Mouse (Mus musculus) adrenal gland, postnatal 25 days (tissue): Measurements from ENCODE around the gene Lrp8. TPM values are rescaled to one million over a fixed set of nuclear protein-coding genes. Genes with fewer than 3 reads are reported as not detected.

Source experiments
- DNase-seq: peaks from one replicate; pipeline ENCODE4 v3.0.0; 2021; ENCODE audit warnings: mixed read lengths
- long read RNA-seq: library from polyadenylated mRNA; stranded (forward); transcript quantifications from one replicate; pipeline ENCODE4 v2.0.0, GENCODE M21; 2021
- total RNA-seq: library from RNA; stranded (reverse); gene quantifications from 2 replicates; pipeline ENCODE4 v1.2.3, GENCODE M21; 2021

Gene Lrp8
- total RNA-seq = 10.0 and 12.3 TPM in 2 replicates
- long read RNA-seq, partial matches to known transcripts = 1 of 2 reads
- long read RNA-seq, other reads (novel, unspliced or antisense) = 1 of 2 reads

DNA sequence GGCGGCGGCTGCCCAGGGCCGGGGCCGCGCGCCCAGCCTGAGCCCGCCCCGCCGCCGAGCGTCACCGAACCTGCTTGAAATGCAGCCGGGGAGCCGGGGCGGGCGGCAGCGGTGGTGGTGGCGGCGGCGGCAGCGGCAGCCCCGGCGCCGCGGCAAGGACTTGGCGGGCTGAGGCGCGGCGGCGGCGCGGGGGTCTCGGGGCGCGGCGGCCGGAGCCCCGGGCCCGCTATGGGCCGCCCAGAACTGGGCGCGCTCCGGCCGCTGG is at the start of gene Lrp8:
Gene Lrp8 (plus strand): TSS at position 77 of the 265 bp plus-strand sequence.
- DNase-seq = peak; percentile 88

DNA sequence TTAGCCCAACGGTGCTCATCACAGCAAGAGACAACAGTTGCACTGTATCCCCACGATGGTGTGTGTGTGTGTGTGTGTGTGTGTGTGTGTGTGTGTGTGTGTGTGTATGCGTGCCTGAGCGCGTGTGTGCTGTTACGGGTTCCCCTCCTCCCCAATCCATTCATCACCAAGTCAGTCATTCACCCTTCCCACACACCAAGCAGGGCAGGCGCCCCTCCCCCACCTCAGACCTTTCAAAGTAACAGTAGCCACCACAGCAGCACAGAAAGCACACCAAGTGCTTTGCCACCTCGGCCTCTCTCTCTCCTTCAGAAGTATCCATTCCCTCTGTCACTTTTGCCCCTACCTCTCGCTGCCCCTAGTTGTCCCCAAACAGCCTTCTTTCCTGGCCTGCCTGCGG is 45.8 kb upstream of the Lrp8 start:
- DNase-seq = no peak

DNA sequence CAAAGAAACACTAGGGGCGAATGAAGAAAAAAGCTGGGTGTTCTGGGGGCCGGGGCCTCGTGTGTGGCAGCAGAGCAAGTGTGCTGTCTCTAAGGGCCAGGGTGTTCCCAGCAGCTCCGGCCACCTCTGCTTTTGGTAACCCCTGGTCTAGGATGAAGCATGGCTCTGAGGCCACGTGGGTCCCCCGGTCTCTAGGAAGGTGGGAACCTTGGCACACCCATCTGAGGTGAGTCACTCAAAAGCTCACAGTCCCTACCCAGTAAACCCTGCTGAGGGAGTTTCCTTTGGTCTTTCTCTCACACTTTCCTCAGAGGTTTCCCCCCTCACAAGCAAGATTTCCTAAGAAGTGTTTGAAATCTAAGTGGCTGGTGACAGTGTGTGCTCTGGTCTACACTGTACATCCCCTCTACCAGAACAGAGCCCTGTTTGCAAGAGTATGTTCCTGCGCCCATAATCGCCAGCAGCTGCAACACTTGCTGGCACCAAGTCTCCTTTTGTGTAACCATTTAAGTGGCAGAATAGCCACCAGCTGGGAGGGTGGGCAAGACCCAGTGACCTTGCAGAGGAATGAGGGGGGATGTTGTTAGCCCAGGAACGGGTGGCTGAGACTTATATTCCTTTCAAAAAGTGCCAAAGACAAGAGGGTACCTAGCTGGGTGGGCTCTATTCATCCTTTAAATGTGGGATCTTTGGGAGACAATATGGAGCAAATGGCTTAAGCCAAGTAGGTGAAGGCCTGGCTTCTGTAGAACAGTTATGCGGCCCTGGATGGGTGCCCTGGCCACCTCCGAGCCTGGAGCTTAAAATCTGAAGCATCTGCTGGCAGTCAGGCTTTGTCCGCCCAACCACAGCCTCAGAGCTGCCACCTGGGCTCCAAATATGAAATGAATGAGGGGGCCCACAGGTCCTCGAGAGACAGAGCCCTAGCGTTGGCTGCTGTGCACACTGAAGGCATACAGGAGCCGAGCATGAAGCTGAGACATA is 44.3 kb upstream of the Lrp8 start:
- no peak for DNase-seq

DNA sequence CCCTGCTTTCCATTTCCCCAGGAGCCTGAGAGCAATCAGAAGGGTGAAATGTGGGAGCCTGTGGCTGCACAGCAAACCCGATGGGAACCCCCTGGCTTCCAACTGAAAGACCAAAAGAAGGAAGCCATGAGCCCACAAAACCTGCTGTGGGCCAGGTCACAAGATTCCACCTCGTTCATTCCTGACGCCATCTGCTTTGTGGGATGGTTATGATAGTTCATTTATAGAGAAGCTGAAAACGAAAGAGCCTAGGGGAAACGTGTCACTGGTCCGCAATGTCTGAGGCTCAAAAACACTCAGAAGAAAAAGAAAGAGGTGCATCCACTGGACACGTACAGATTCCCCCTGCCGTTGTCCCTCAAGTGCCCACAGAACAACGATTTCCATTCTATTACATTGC is 43.1 kb upstream of the Lrp8 start:
- DNase-seq = no peak

DNA sequence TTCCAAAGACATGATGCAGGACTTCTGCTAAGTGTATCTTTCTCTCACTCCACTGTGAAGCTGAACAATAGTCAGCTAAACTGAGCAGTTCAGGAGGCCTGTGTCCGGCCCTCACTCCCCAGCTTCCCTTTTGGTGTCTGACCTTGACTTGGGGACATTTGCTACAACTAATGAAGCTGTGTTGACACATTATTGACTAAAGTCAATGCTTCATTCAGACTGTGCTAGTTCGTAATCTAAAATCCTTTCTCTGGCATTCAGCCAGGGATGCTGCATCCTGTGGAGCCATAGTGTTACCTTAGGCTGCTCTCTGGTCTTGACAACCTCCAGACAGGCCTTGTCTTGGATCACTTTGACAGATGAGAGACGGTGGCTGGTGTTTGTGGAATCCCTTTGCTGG is 39.1 kb upstream of the Lrp8 start:
- no peak for DNase-seq

DNA sequence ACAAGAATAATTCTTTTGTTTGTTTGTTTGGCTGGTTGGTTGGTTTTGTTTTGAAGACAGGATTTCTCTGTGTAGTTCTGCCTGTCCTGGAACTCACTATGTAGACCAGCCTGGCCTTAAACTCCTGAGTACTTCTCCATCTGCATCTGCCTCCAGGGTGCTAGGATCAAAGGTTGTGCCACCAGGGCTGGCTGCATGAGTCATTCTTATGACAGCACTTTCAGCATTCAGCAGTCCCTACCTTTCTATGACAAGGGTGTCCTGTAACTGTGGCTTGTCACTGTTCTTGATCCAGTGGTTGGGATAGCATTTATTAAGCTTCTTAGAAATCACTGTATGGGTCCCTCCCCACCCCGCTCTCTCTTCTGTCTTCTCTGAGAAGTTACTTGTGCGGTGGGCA is 38.5 kb upstream of the Lrp8 start:
- DNase-seq = no peak

DNA sequence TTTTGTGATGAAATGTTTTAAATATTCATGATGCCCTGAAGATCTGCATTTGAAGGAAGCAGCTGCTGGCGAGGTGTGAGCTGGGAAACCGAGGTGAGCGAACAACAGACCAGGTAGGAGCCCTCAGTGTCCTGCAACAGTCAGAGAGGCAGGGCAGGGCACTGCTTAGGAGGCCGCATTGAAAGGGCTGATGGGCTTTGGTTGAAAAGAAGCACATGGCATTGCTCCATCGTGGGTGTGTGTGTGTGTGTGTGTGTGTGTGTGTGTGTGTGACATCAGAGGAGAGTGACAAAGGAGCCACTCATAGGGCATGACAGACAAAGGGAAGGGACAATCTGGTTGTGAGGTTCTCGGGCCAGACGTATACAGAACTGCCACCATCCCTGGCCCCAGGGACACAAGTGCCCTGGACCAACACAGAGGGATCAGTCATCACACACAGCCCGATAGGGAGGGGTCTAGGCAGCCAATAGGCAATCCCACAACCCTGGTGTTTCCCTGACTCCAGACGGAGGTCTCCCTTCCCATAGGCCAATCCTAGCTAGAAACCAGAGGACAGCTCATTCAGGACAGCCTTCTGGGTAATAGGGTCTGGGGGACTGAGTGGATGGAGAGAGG is 36.8 kb upstream of the Lrp8 start:
- DNase-seq = no peak

DNA sequence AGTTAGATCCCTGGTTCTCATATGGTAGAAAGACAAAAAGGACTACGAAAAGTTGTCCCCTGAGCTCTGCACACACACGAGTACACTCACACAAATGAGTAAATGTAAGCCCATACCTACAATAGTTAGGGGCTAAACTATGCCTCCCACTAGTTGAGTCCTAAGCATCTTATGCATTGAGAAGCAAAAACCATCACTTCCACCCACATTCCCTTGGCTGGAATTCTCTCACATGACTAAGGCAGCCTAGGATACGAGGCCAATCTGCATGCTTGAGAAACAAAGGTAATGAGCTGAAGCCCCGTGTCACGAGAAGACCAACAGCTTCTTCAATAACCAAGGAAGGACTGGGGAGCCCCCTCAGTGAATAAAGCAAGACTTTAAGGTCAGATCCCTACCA is 35.9 kb upstream of the Lrp8 start:
- no peak for DNase-seq

DNA sequence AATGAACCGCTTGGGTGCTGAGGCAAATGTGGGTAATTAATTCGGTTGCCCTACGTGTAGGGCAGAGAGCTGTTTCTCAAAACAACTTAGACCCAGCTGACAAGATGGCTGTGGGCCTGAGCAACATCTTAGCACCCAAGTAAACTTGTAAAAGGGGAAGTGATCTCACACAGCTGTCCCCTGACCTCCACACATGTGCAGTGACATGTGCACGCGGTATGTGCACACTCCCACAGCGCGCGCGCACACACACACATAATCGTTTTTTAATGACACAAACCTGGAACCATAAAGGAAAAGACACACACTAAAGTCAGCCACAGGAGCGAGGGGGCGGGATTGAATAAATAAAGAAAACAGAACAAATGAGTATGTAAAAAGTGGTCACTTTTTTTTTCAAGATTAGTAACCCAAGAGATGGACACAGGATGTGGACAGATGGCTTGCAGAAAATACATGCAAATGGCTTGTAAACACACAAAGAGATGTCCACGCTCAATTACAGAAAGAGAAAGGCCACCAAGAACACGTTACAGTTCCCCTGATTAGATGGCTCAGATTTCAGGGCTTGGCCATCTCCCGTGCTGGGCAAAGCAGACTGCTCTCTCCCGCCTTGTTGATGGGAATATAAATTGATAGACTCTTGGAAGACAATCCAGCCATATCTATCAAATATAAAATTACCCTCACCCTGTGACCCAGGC is 29.8 kb upstream of the Lrp8 start:
- DNase-seq = no peak

DNA sequence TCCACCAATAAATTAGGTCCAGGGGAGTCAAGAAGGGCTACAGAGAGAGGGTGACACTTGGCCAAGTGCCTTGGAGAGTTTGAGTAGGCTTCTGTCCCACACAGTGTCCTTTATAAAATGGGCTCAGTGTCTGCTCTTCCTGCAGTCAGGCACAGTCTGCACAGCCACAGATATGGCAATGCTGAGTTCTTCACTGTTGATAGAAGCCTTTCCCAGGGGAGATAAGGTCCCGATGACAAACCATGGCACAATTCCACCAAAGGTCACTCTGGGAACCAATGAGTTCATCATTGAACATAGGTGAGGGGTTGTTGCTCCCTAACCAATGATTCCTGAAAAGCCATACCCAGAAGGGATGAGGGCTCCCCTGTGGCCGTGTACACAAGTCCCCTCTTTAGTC is 27.2 kb upstream of the Lrp8 start:
- no peak for DNase-seq

DNA sequence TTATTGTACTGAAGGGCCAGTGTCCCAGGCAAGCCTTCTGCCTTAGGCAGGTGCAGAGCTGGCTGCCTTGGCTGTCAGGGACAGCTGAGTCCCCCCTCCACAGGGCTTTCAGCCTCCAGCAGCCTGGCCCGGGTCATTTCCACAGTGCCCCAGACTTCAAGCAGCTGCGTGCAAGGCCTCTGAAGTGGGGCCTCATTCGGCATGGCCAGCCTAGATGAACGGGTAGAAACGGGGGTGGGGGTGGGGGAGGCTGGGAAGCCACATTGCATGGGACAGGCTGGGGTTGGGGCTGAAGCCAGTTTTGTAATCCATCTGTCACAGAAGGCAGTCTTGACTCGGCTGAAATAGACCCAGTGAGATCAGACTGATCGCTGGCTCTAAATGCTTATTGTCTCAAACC is 26.4 kb upstream of the Lrp8 start:
- DNase-seq = no peak

DNA sequence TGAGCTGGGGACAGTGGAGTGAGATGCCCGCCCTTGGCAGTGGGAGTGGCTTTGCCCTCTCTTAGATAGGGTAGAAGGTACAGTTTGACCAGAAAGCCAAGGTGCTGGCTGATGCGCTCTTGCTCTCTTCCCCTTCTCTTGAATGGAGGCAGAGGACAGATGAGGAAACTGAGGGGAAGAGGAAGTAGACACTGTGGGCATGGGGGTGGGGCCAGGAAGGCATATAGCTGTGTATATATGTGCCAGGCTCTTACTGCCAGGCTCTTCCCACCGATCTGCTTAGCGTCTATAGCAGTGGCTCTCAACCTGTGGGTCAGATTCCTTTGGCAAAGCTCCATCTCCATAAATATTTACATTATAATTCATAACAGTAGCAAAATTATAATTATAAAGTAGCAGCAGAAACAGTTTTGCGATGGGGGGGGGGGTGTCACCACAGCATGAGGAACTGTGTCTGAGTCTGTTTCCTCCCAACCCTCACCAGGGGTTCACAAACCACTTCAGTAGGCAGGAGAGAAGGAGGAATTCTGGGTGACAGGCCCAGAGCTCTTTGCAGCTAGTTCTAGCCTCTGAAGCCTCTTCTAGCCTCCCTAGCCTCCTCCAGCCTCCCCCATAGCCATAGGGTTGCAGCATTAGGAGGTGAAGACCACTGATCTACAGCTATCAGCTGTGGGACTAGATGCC is 24.9 kb upstream of the Lrp8 start:
- no peak for DNase-seq

DNA sequence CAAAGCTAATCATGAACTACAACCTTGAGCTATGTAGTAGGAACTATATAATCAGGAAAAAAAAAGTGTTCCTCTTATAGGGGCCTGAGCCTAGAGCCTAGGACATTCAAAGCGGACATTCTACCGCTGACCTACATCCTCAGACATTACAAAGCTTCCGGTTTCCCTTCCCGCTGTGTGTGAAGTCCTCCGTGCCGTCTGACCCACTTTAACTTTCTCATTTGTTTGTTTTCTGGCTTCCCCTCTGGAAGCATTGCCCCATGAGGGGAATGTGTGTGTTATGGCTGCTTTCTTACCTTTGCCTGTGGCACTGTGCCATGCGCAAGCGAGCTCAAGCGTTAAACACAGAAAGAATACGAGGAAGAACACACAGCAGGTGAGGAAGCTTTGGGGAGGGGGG is 18.5 kb upstream of the Lrp8 start:
- no peak for DNase-seq

DNA sequence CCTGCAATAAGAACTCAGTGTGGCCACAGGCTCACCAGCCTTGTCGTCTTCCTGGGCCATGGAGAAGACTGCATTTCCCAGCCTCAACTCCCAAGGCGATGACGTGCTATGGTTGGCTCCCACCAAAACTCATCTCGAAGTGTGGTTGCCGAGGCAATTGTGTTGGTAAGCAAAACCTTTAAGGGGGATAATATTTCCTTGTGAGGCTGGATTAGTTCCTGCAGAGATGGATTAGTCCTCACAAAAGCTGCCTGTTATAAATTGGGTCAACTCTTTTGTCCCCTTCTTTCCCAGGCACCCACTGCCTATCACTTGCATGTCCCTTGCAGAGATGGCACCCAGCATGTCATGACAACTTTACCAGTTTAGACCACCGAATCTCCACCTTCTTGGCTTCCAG is 13.2 kb upstream of the Lrp8 start:
- DNase-seq = no peak

DNA sequence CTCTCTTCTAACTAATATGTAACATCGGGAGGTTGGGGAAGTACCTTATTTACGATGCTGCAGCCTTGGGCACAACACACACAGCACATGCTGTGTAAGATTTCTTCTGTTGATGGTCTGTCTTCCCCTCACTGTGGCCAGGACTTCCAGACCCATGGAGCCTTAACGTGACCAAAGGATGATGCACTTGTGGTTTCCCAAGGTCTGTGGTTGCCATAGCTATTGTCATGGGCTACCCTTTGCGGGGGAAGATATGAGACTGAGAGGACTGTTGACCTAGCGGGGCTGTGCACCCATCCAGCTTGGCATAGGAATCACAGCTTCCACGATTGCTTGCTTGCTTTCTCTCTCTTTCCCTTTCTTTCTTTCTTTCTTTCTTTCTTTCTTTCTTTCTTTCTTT is 1.3 kb upstream of the Lrp8 start:
- no peak for DNase-seq

DNA sequence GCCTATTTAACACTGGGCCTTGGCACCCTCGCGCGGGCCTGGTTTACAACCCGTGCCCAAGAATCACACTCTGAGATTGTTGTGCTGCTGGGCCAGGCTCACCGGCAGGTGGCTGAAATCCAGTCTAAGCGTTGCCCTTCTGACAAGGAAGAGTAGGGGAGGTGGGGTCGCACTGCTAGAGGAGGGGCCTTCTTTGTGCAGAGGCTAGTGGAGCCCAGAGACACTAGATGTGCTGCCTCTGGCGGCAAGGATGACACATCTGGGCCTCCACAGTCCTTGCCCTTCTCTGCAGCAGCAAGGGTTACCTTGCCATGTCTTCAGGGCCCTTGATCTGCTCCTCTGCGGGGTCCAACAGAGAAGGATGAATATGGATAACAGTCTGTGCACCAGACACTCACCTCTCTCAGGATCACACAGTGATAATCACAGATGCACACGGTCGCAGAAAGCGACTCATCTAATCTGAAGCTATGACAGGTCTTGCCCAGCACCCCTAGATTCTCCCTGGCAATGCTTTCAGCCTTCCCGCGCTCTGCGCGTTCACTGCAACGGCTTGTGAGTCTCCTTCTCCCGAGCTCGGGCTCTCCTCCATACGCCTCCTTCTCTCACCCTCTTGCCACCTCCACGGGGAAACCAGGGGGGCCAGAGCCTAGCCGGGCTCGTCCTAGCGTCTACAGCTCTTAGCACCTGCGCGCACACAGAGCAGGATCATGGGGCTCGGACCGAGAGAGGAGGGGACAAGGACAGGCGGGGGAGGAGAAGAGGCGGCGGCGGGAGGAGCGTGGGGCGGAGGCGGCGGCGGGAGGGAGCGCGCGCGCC is 486 bp upstream of the Lrp8 start:
- no peak for DNase-seq

DNA sequence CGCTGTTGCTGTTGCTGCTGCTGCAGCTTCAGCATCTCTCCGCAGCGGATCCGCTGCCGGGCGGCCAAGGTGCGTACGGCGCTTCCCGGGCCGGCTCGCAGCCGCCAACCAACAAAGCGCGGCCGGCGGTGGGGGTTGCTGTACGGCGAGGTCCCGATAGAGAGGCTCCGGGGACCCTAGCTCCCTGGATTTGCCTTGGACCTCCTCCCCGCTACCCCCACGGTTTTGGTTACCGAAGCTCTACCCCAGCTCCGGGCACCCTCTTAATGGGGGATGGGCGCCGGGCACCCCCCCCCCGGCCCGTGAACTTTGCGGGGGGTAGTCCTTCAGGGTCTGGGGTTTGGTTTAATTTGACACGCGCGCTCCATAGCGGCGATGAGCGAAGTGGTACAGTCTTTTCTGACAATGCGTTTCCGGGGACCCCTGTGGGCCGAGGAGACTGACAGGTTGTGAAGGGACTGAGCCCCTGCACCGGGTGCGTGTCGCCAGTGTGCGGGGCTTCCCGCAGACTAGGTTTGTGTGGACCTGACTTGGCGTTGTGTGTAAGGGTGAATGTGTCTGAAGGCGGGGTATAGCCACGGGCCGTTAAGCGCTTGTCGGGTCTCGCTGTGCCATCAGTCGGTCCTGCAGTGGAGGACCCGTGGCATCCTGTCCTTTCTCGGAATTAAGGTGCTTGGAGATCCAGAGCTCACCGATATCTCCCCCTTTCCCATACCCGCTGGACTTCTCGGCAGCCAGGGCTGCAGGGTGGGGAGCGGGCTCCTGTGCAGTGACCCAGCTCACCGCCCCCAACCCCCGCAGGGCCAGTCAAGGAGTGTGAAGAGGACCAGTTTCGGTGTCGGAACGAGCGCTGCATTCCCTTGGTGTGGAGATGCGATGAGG is 630 bp downstream of the Lrp8 start:
- no peak for DNase-seq

DNA sequence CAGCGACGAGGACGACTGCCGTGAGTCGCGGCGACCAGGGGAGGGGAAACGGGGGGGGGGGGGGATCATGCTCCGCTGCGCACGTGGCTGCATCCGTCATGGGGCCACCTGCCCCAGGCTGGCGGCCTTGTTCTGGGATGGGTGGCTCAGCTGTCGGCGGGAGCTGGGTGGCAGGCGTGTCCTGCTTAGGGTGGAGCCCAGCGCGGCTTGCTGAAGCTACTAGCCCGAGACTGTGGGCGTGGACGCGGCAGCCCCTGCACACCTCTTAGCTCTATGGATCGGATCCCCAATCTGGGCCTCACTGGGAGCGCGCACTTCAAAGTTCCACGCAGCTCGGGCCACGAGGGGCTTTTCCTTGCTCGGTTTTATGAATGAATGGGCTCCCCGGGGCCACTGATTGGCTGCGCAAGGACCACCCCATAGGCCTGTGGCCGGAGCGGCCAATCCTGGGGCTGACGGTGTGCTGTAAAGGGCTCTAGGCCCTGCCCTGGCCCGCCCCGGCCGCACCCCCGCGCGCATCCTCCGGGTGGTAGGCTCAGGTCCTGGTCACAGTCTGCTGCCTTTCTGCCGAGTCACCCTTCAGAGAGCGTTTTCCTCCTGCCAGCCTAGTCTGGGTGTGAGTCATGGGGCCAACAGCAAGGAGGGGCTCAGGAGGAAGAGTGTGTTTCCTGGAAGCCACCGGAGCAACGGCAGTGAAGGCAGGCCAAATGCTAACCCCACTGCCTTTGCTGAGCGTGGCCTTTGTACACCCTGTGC is 1.5 kb downstream of the Lrp8 start:
- peak; percentile 91 for DNase-seq

DNA sequence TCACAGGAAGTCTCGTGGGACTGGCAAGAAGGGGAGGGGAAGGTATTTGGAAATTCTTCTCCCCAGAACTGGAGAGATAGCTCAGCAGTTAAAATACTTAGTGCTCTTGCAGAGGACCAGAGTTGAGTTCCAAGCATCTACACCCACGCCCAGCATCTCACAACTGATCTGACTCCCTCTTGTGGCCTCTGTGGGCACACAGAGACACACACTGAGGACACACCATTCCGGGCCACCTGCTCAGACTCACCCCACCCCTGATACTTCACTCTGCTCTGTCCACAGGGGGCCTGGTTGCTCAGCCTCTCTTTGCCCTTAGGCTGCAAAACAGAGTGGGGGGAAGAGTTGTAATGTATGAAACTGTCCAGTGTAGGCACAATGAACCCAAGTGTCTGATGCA is 3.4 kb downstream of the Lrp8 start:
- DNase-seq = no peak

DNA sequence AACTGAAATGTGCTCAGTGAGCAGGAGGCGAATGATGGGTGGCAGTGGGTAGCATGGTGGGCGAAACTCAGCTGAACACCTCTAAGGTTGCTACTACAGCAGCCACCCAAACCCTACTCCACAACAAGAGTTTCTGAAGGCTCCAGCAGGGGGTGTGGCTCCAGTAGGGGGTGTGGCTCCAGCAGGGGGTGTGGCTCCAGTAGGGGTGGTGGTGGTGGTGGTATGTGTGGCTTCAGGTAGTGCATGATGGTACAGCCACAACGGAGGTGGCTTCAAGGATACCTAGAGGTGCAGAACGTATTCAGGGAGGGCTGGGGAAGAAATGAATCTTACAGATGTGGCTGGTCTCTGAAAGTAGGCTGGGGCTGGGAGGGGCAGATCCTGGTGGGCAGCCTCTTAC is 5.7 kb downstream of the Lrp8 start:
- no peak for DNase-seq
